ENCODE assay signal across 22 mouse cellular contexts in genomic region chr16:92955508-92955907, GRCm38 (mm10).
DNase-seq lines count a peak whose midpoint lies in the region; ATAC-seq and TF ChIP-seq lines count a peak whose summit lies in the region.
"Had no signal": no experiment of that assay in that cellular context is flagged by ENCODE, and none has a peak within 500 bp of the region (broad histone marks: within the 10 kb centered on the region; RNA-seq: fewer than 3 reads in every experiment).

No protein-coding gene starts in this region.

- no peak for DNase-seq in heart, adult 2 months
- peak; percentile 28 for DNase-seq in layer of hippocampus, adult 9-11 months
- no peak for DNase-seq in layer of hippocampus, postnatal 10 days (ENCODE audit: low spot score in 2 of 2)
- DNase-seq in embryonic facial prominence, embryonic 10.5 days (ENCODE audit: low spot score), result no peak
- no peak for DNase-seq in urinary bladder, postnatal 14 days (ENCODE audit: low spot score)
- no peak for DNase-seq in midbrain, postnatal 0 days (ENCODE audit: low spot score)
- DNase-seq: adrenal gland, adult 2 months; cerebellum, adult 18-20 months; gastrocnemius, postnatal 25 days; kidney, adult 8-10 months; liver, embryonic 13.5 days; lung, postnatal 10 days; right cerebral cortex, postnatal 14 days; thymus, adult 18-20 months had no signal

- 35% methylated on average over 5 of the region's 5 CpGs for WGBS in heart, adult 2 months
- WGBS in heart, embryonic 12.5 days, result 50% methylated on average over 5 of the region's 5 CpGs
- 64% methylated on average over 5 of the region's 5 CpGs for WGBS in embryonic facial prominence, embryonic 10.5 days
- WGBS in intestine, embryonic 16.5 days, result 21% methylated on average over 5 of the region's 5 CpGs
- 67% methylated on average over 5 of the region's 5 CpGs for WGBS in midbrain, postnatal 0 days

- TF ChIP-seq POLR2A in heart, adult 2 months (IDR thresholded peaks at IDR 0.05; ENCODE audit: insufficient read depth, low read depth, low read length), result no peak

- no peak overlapping the region for H3K9ac ChIP-seq in heart, adult 2 months (ENCODE audit: low read depth, low read length)
- H3K9ac ChIP-seq in heart, embryonic 12.5 days, result no peak overlapping the region
- H3K9ac ChIP-seq in intestine, embryonic 16.5 days (ENCODE audit: low read depth, low read length), result no peak overlapping the region
- H3K9ac ChIP-seq in midbrain, postnatal 0 days (replicated peaks; ENCODE audit: low read length, poor library complexity, severe bottlenecking), result no peak overlapping the region
- H3K9ac ChIP-seq: hindbrain, embryonic 13.5 days; liver, embryonic 13.5 days; neural tube, embryonic 13.5 days had no signal

- no peaks in the 10 kb centered on the region for H3K27me3 ChIP-seq in heart, adult 2 months (ENCODE audit: control insufficient read depth, insufficient read depth, low read length)
- peaks cover 33% of the 10 kb centered on the region for H3K27me3 ChIP-seq in heart, embryonic 12.5 days (replicated peaks)
- no peaks in the 10 kb centered on the region for H3K27me3 ChIP-seq in embryonic facial prominence, embryonic 10.5 days (replicated peaks; ENCODE audit: low read depth, poor library complexity, severe bottlenecking)
- H3K27me3 ChIP-seq in intestine, embryonic 16.5 days (replicated peaks; ENCODE audit: control insufficient read depth, insufficient read depth, low read length), result no peaks in the 10 kb centered on the region
- H3K27me3 ChIP-seq in midbrain, postnatal 0 days (ENCODE audit: insufficient read depth, low read length), result no peaks in the 10 kb centered on the region
- H3K27me3 ChIP-seq: CH12.LX; hindbrain, embryonic 13.5 days; liver, embryonic 13.5 days; neural tube, embryonic 13.5 days had no signal

- H3K27ac ChIP-seq in heart, adult 2 months, result peak overlapping the region; percentile 40; the same call in 1 of the 2 replicates
- H3K27ac ChIP-seq in heart, embryonic 12.5 days (ENCODE audit: poor library complexity, severe bottlenecking), result no peak overlapping the region
- peak overlapping the region; percentile 66 for H3K27ac ChIP-seq in embryonic facial prominence, embryonic 10.5 days (replicated peaks)
- H3K27ac ChIP-seq in intestine, embryonic 16.5 days (ENCODE audit: low read length), result peak overlapping the region; percentile 58
- H3K27ac ChIP-seq in midbrain, postnatal 0 days (ENCODE audit: low read depth, low read length), result no peak overlapping the region
- H3K27ac ChIP-seq: forebrain, embryonic 10.5 days; hindbrain, embryonic 13.5 days; layer of hippocampus, adult 2 months; left cerebral cortex, adult 2 months; liver, embryonic 13.5 days; neural tube, embryonic 13.5 days had no signal

- no peak overlapping the region for H3K4me3 ChIP-seq in heart, adult 2 months
- no peak overlapping the region for H3K4me3 ChIP-seq in heart, embryonic 12.5 days
- no peak overlapping the region for H3K4me3 ChIP-seq in embryonic facial prominence, embryonic 10.5 days
- H3K4me3 ChIP-seq in intestine, embryonic 16.5 days (ENCODE audit: low read length), result no peak overlapping the region
- H3K4me3 ChIP-seq in midbrain, postnatal 0 days (ENCODE audit: low read depth, low read length), result no peak overlapping the region
- H3K4me3 ChIP-seq: forebrain, embryonic 10.5 days; hindbrain, embryonic 13.5 days; layer of hippocampus, adult 2 months; left cerebral cortex, adult 2 months; liver, embryonic 13.5 days; neural tube, embryonic 13.5 days had no signal

- TF ChIP-seq EP300 in heart, adult 2 months (IDR thresholded peaks at IDR 0.05; ENCODE audit: insufficient read depth, low read depth, low read length), result no peak

- H3K4me2 ChIP-seq in heart, embryonic 12.5 days, result no peak overlapping the region
- H3K4me2 ChIP-seq in intestine, embryonic 16.5 days (ENCODE audit: low read depth, low read length), result peak overlapping the region; percentile 17; the same call in 1 of the 2 replicates
- H3K4me2 ChIP-seq in midbrain, postnatal 0 days (ENCODE audit: low read depth, low read length, poor library complexity, severe bottlenecking), result no peak overlapping the region
- H3K4me2 ChIP-seq: hindbrain, embryonic 13.5 days; liver, embryonic 13.5 days; neural tube, embryonic 13.5 days had no signal

- peaks cover 3% of the 10 kb centered on the region for H3K36me3 ChIP-seq in heart, adult 2 months (ENCODE audit: control insufficient read depth, insufficient read depth, low read length)
- H3K36me3 ChIP-seq in heart, embryonic 12.5 days, result no peaks in the 10 kb centered on the region
- no peaks in the 10 kb centered on the region for H3K36me3 ChIP-seq in embryonic facial prominence, embryonic 10.5 days (replicated peaks)
- no peaks in the 10 kb centered on the region for H3K36me3 ChIP-seq in intestine, embryonic 16.5 days (ENCODE audit: control insufficient read depth, insufficient read depth, low read length)
- no peaks in the 10 kb centered on the region for H3K36me3 ChIP-seq in midbrain, postnatal 0 days (ENCODE audit: insufficient read depth, low read length)
- H3K36me3 ChIP-seq: forebrain, embryonic 10.5 days; hindbrain, embryonic 13.5 days; liver, embryonic 13.5 days; neural tube, embryonic 13.5 days had no signal

- no peaks in the 10 kb centered on the region for H3K9me3 ChIP-seq in heart, embryonic 12.5 days (replicated peaks)
- H3K9me3 ChIP-seq in embryonic facial prominence, embryonic 10.5 days, result no peaks in the 10 kb centered on the region
- no peaks in the 10 kb centered on the region for H3K9me3 ChIP-seq in intestine, embryonic 16.5 days (ENCODE audit: control insufficient read depth, low read length)
- H3K9me3 ChIP-seq in midbrain, postnatal 0 days (ENCODE audit: low read length), result no peaks in the 10 kb centered on the region
- H3K9me3 ChIP-seq: forebrain, embryonic 10.5 days; hindbrain, embryonic 13.5 days; liver, embryonic 13.5 days; neural tube, embryonic 13.5 days had no signal

- intact Hi-C loops in heart, adult 2 months (cut with DNase I), result loop anchor here (5.0 kb wide), 2 partner anchors 57 to 258 kb away; no protein-coding TSS in a partner anchor

- peaks cover 21% of the 10 kb centered on the region for H3K4me1 ChIP-seq in heart, adult 2 months (ENCODE audit: control insufficient read depth, insufficient read depth, low read length)
- peaks cover 28% of the 10 kb centered on the region for H3K4me1 ChIP-seq in heart, embryonic 12.5 days (replicated peaks)
- H3K4me1 ChIP-seq in embryonic facial prominence, embryonic 10.5 days, result peaks cover 32% of the 10 kb centered on the region
- peaks cover 36% of the 10 kb centered on the region for H3K4me1 ChIP-seq in intestine, embryonic 16.5 days (ENCODE audit: control insufficient read depth, insufficient read depth, low read length)
- H3K4me1 ChIP-seq in midbrain, postnatal 0 days (ENCODE audit: insufficient read depth, low read length), result no peaks in the 10 kb centered on the region
- H3K4me1 ChIP-seq: forebrain, embryonic 10.5 days; hindbrain, embryonic 13.5 days; liver, embryonic 13.5 days; neural tube, embryonic 13.5 days had no signal

- H3K79me2 ChIP-seq in heart, adult 2 months (replicated peaks; ENCODE audit: control insufficient read depth, insufficient read depth, low read length), result no peaks in the 10 kb centered on the region

- TF ChIP-seq CTCF in heart, adult 2 months (IDR thresholded peaks at IDR 0.05), result no peak
- no peak for TF ChIP-seq CTCF in midbrain, postnatal 0 days (IDR thresholded peaks at IDR 0.05)

- no peak for ATAC-seq in heart, embryonic 12.5 days (ENCODE audit: insufficient number of reproducible peaks, low FRiP score)
- peak; percentile 76 for ATAC-seq in intestine, embryonic 16.5 days
- no peak for ATAC-seq in midbrain, postnatal 0 days (ENCODE audit: low FRiP score)

Comparison
In these comparisons a context has a peak if more than half of its experiments do, and no peak if none do; other contexts are left out.
1. H3K27ac ChIP-seq: peak in heart, adult 2 months (single experiment), embryonic facial prominence, embryonic 10.5 days (single experiment) and intestine, embryonic 16.5 days (single experiment); none in heart, embryonic 12.5 days (single experiment) and midbrain, postnatal 0 days (single experiment).